Mouse (Mus musculus): ENCODE results near the gene Tent4a.
A peak's percentile ranks its signal among the peaks of the same experiment; 100 is the strongest.
"Not testable (repeated sequence)": the region's sequence is repeated elsewhere in the genome, so short reads cannot be mapped to it uniquely, and the experiment has no call there.

Gene Tent4a

DNA sequence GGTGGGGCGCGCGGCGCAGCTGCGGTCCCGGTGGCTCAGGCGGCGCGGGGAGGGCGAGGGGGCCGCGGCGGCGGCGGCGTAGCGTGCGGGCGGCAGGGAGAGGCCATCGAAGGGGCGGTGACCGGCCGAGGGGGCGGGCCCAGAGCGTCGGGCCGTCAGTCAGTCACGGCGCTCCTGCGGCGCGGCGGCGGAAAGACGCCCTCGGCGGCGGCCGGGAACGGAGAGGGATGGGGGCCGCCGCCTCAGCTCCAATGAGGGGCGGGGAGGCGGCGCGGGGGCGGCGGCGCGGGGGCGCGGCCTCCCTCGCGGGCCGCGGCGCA is at the start of gene Tent4a:
Gene Tent4a, minus strand, starts transcription at position 284 of the 320 bp plus-strand sequence.
- no peak for DNase-seq

- DNase-seq: no peak
These were observed 49.2 kb upstream of the Tent4a start for GRCm38 (mm10) chr13:69583591-69583990.

GRCm38 (mm10) chr13:69582411-69582810 is 48.0 kb upstream of the Tent4a start:
- DNase-seq: no peak

- no peak for DNase-seq
These were observed 42.9 kb upstream of the Tent4a start for GRCm38 (mm10) chr13:69577181-69577834.

DNA sequence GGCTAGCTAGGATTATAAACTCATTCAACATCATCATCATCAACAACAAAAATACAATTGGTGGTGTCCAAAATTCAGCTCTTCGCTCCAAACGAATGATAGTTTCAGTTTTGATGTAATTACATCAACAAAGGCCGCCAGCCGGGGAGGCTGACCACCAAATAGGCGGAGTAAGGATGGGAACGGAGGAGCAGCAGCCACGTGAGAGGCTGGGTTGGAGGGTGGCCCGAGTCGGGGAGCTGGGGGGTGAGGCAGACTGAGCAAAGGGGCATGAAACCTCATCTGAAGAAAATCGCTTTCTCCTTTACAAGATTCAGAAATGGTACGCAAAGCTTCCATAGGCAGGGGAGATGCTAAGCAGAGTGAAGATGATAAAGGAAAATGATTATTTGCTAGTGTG is 42.3 kb upstream of the Tent4a start:
- no peak for DNase-seq

DNA sequence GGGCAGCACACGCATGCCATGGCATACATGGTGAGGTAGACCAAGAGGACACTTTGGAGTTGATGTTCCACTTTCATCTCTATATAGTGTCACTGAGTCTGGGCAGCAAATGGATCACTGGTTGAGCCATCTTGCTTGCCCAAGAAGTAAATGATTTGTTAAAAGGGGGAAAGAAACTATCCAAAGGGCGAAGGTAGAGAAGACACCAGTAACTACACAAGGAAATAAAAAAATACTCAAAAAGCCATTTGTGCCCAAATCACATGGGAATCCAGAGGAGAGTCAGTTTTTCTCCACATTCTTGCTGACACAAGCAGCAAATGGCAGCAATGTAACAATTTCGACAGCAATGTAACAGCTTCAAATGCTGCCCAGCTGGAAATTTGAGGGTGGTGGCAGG is 38.2 kb upstream of the Tent4a start:
- no peak for DNase-seq

DNA sequence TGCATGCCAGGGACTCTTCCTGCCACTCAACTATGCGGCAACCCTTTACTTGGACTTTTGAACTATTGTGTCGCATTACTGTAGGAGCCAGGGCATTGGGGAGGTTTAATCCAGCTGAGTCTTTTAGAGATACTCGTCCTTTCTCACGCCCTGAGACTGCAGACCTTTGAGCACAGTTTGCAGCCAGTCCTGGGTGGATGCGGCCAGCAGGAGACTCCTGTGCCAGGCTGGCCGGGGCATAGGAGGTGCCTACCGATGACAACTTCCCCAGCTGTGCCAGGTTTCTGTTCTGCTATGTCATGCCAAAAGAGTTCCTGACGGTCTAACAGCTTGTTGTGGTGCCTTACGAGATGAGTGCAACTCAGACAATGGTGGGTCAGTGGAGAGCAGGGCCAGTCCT is 34.8 kb upstream of the Tent4a start:
- no peak for DNase-seq

- DNase-seq: not testable (repeated sequence)
These were observed 31.0 kb upstream of the Tent4a start for GRCm38 (mm10) chr13:69565401-69565800.

DNA sequence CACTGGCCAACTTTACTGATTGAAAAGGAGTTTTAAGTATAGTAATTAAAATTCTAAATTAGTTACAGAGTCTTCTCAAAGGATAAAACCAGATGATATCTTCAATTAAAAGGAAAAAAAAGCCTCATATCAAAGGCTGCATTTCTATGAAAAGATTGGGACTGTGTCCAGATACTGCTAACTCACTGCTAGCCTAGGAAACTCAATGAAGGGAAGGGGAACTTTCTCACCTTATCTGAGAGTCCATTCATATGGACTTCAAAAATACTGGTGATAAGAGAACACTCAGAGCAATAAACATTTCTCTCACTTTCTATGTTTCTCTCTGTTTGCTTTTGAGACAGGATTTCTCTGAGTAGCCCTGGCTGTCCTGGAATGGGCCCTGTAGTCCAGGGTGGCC is 30.2 kb upstream of the Tent4a start:
- no peak for DNase-seq

- no peak for DNase-seq
These were observed 29.5 kb upstream of the Tent4a start for GRCm38 (mm10) chr13:69563905-69564304.

DNA sequence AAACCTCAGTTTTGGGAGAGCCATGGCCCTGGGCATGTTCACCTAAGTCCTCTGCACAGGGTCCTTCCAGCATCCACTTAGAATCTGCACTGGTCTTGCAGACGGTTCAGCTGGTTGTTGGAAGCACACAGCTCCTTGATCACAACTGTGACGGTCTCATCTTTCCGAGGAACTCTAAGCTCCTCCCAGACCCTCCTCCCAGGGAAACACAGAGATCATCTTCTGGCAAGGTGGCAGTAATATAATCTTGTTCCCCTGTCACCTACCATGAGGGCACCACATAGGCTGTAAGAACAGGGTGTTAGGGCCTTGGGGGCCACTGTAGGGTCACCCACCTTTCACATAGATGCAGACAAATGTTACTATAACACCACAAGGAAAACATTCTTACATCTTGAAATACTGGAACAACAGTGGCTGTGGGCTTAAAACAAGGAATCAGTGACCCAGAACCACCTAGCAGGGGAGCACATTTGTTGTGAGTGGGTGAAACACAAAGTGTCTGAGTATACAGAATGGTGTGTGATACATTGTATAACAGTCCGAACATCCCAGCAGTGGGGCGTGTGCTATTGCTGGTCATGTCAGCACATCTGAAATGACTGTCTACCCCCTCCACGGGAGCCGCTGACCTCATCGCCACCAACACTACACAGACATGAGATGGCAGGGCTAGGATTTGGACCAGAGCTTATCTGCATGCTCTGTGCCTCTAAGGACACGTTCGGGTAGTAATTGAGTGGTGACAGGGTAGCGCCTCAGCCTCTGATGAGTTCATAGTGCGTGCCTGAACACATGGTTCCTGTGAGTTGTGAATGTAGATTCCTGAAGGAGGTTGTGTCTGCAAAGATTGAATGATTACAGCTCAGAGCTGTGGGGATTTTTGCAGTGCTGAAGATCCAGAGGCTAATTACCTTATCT is 28.5 kb upstream of the Tent4a start:
- no peak for DNase-seq

GRCm38 (mm10) chr13:69562004-69562403 is 27.6 kb upstream of the Tent4a start:
- no peak for DNase-seq

- no peak for DNase-seq
These were observed 25.0 kb upstream of the Tent4a start for GRCm38 (mm10) chr13:69559291-69559961.

GRCm38 (mm10) chr13:69558098-69558660 is 23.8 kb upstream of the Tent4a start:
- DNase-seq: no peak

DNA sequence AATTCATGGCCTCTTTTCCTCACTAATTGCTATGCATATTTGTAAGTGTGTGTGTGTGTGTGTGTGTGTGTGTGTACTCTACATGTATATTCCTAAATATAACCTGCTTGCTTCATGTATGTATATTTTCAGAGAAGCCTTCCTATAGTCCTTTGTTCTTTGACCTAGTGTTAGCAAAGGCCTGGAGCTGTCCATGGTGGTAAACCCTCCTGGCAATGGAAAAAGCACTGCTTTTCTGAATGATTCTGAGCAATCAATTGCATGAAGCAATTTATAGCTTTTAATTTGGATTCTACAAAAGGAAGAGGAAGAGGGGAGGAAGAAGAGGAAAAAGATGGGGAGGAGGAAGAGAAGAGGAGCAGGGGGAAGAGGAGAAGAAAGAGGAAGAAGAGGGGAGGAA is 22.3 kb upstream of the Tent4a start:
- no peak for DNase-seq

- no peak for DNase-seq
These were observed 21.6 kb upstream of the Tent4a start for GRCm38 (mm10) chr13:69555957-69556482.

DNA sequence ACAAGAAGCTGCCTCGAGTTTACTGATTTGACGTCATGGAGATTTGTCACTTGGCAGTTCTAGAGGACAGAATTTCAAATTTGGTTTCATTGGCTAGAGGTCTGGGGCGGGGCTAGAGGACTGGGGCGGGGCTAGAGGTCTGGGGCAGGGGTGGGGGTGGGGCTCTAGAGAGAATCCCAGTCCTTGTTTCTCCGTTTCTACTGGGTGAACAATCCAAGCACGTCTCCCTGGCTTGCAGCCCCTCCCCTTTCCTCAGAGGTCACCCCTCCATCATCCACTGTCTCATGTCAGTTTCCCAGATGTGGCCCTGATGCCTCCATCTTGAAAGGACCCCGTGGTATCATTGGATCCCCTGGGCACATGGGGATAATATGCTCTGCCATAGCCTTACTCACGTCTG is 20.6 kb upstream of the Tent4a start:
- no peak for DNase-seq

DNA sequence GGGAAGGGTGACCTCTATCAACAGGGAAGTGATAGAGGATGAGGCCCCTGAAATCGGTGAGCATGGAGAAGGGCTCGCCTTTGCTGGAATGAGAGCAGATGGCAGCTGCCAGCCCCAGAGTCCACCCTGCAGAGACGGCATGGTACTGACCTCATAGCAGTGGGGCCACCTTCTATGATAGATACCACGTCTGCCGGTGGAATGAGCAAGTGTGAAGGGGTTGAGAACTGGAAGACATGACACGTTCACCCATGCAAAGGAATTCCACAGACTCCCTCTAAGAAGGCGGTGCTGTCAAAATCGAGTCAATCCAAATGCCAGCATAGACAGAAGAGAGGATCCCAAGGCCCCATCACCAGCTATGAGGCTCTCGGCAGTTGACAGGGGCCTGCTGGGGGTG is 19.8 kb upstream of the Tent4a start:
- DNase-seq: no peak

DNA sequence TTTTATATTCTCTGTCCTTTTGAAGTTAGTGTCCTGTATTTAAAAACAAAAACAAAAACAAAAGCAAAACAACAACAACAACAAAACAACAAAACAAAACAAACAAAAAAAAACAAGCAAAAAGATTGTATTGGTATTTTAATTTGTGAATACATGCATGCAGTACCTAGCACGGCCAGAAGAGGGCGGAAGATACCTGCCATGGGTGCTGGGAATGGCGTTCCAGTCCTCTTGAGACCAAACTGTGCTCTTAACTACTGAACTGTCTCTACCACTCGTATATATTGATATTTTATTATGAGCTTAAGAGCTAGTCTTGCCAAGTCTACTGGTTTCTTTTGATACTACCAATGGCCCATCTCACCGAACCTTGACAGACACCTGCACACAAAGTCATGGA is 18.6 kb upstream of the Tent4a start:
- no peak for DNase-seq

GRCm38 (mm10) chr13:69550831-69551230 is 16.4 kb upstream of the Tent4a start:
- DNase-seq: no peak

DNA sequence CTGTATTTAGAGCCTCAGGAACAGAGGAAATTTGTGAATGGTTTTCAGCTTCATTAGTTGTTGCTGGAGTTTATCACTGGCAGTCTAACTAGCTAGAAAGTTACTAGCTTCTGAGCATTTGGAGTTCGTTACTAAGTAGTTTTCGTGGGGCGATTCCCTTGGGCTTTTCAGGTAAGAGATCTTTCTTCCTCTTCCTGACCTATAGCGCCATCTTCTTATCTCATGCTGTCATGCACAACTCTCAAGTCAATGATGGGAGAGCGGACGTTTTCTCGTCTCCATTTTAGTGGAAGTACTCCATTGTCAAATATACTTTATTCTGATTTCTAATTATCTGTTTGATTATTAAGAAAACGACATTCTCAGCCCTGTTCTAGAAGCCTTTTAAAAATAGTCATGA is 15.6 kb upstream of the Tent4a start:
- no peak for DNase-seq

DNA sequence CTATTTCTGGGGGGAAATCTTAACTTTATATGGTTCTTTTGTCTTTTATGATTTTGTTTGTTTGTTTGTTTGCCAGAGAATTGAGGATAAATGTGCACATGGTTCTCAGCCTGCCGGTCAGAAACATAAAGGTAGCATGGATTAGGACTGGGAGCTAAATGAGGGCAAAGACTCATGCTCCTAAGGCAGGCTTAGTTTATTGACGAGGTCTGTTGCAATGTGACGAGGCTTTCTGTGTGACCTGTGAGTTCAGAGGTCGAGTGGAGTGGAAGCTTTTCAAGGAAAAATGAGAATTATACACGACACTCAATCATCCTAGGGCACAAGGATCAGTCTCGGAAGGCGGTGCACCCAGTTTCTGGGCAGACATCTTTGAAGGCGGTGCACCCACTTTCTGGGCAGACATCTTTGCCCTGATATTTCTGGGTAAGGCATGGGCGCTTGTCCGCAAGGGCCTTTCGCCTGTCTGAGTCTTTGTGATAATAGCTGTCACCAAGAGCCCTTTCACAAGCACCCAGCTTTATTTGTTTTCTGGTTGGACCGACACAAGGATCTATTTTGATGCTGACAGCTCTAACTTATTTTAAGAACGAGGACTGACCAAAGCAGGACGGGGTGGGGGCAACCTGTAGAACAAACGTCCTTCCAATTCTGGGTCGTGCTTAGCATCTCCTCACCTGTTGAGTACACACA is 13.2 kb upstream of the Tent4a start:
- DNase-seq: no peak

DNA sequence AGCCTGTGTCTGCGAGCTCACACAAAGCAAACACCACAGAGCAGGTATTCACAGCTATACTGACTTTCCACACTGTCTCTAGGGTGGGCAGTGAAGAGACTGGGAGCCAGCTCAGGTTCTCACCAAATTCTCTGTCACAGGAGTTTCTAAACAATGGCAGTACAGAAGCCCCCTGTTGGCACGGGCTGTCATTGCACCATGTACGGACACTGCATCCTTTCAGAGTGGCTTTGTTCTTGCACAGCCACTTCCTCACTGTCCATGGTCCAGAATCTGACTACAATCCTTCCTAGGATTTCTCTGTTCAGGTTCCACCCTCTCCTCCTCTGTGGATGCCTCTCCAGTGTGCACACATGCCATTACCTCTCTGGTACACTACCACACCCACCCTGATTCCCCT is 10.6 kb upstream of the Tent4a start:
- peak; percentile 59 to 67 for DNase-seq

Measured in thymus, postnatal 36 days (tissue).